Comparison of ENCODE assay signal across 26 mouse cellular contexts in genomic region chr7:82993136-82993535, GRCm38 (mm10).
DNase-seq lines count a peak whose midpoint lies in the region; ATAC-seq lines count a peak whose summit lies in the region.
"Had no signal": no experiment of that assay in that cellular context is flagged by ENCODE, and none has a peak within 500 bp of the region (broad histone marks: within the 10 kb centered on the region; RNA-seq: fewer than 3 reads in every experiment).

No protein-coding gene starts in this region.

- H3K4me2 ChIP-seq in embryonic facial prominence, embryonic 14.5 days (ENCODE audit: low read depth, low read length), result no peak overlapping the region
- H3K4me2 ChIP-seq: forebrain, embryonic 12.5 days; heart, embryonic 13.5 days; kidney, embryonic 15.5 days; liver, embryonic 15.5 days; lung, embryonic 15.5 days had no signal

- 56% methylated on average over 5 of the region's 5 CpGs for WGBS in embryonic facial prominence, embryonic 14.5 days
- WGBS in embryonic facial prominence, embryonic 10.5 days, result 86% methylated on average over 5 of the region's 5 CpGs

- H3K4me3 ChIP-seq in embryonic facial prominence, embryonic 14.5 days (ENCODE audit: low read depth, low read length), result no peak overlapping the region
- no peak overlapping the region for H3K4me3 ChIP-seq in embryonic facial prominence, embryonic 10.5 days
- H3K4me3 ChIP-seq: erythroblast, embryonic 14.5 days; forebrain, embryonic 12.5 days; heart, embryonic 13.5 days; kidney, embryonic 15.5 days; liver, embryonic 15.5 days; lung, embryonic 15.5 days had no signal

- no peak overlapping the region for H3K27ac ChIP-seq in embryonic facial prominence, embryonic 14.5 days (replicated peaks; ENCODE audit: low read depth, low read length)
- H3K27ac ChIP-seq in embryonic facial prominence, embryonic 10.5 days (replicated peaks), result no peak overlapping the region
- H3K27ac ChIP-seq: forebrain, embryonic 12.5 days; heart, embryonic 13.5 days; hindbrain, postnatal 0 days; kidney, embryonic 15.5 days; liver, embryonic 15.5 days; lung, embryonic 15.5 days; macrophage had no signal

- H3K4me1 ChIP-seq in embryonic facial prominence, embryonic 14.5 days (ENCODE audit: control insufficient read depth, insufficient read depth, low read length), result no peaks in the 10 kb centered on the region
- H3K4me1 ChIP-seq in embryonic facial prominence, embryonic 10.5 days, result no peaks in the 10 kb centered on the region
- H3K4me1 ChIP-seq: forebrain, embryonic 12.5 days; heart, embryonic 13.5 days; kidney, embryonic 15.5 days; liver, embryonic 15.5 days; lung, embryonic 15.5 days had no signal

- no peaks in the 10 kb centered on the region for H3K27me3 ChIP-seq in embryonic facial prominence, embryonic 14.5 days (replicated peaks; ENCODE audit: control insufficient read depth, insufficient read depth, low read length)
- H3K27me3 ChIP-seq in embryonic facial prominence, embryonic 10.5 days (replicated peaks; ENCODE audit: low read depth, poor library complexity, severe bottlenecking), result no peaks in the 10 kb centered on the region
- H3K27me3 ChIP-seq: forebrain, embryonic 12.5 days; heart, embryonic 13.5 days; kidney, embryonic 15.5 days; liver, embryonic 15.5 days; lung, embryonic 15.5 days had no signal

- DNase-seq in embryonic facial prominence, embryonic 14.5 days (ENCODE audit: low spot score), result peak; percentile 11
- DNase-seq in embryonic facial prominence, embryonic 10.5 days (ENCODE audit: low spot score), result no peak
- peak; percentile 74 for DNase-seq in right cerebral cortex, adult 18-20 months
- no peak for DNase-seq in right cerebral cortex, postnatal 14 days
- DNase-seq in left cerebral cortex, postnatal 25 days (ENCODE audit: low spot score in 2 of 2), result peak; percentile 28 to 95
- peak; percentile 76 for DNase-seq in telencephalon, adult 2 months (ENCODE audit: low read depth, low spot score)
- DNase-seq in gastrocnemius, postnatal 14 days, result no peak
- DNase-seq in cerebellum, adult 8-10 months, result no peak
- DNase-seq: adrenal gland, adult 8-10 months; cerebellum, adult 9-11 months; gastrocnemius, postnatal 25 days; heart, adult 18-20 months; heart, postnatal 14 days; kidney, adult 11 months; layer of hippocampus, adult 9-11 months; liver had no signal

- no peaks in the 10 kb centered on the region for H3K36me3 ChIP-seq in embryonic facial prominence, embryonic 14.5 days (ENCODE audit: control insufficient read depth, insufficient read depth, low read length)
- H3K36me3 ChIP-seq in embryonic facial prominence, embryonic 10.5 days (replicated peaks), result no peaks in the 10 kb centered on the region
- H3K36me3 ChIP-seq: forebrain, embryonic 12.5 days; heart, embryonic 13.5 days; kidney, embryonic 15.5 days; liver, embryonic 15.5 days; lung, embryonic 15.5 days had no signal

- intact Hi-C loops in left cerebral cortex, postnatal 25 days (cut with DNase I), result loop anchor here (1.0 kb wide), 3 partner anchors 70 to 388 kb away; no protein-coding TSS in a partner anchor
- intact Hi-C loops in gastrocnemius, postnatal 14 days (cut with DNase I; ENCODE audit: low total_unique reads), result no loop called here

- no peak for ATAC-seq in embryonic facial prominence, embryonic 14.5 days (ENCODE audit: low read depth)
- ATAC-seq: activated CD4-positive, CD25-positive, alpha-beta regulatory T cell, adult 4 months; hindbrain, postnatal 0 days; midbrain, embryonic 16.5 days had no signal

- no peak overlapping the region for H3K9ac ChIP-seq in embryonic facial prominence, embryonic 14.5 days (ENCODE audit: low read depth, low read length)
- H3K9ac ChIP-seq: forebrain, embryonic 12.5 days; heart, embryonic 13.5 days; kidney, embryonic 15.5 days; liver, embryonic 15.5 days; lung, embryonic 15.5 days had no signal

- no peaks in the 10 kb centered on the region for H3K9me3 ChIP-seq in embryonic facial prominence, embryonic 14.5 days (ENCODE audit: control insufficient read depth, low read length)
- H3K9me3 ChIP-seq in embryonic facial prominence, embryonic 10.5 days, result no peaks in the 10 kb centered on the region
- H3K9me3 ChIP-seq: forebrain, embryonic 12.5 days; heart, embryonic 13.5 days; kidney, embryonic 15.5 days; liver, embryonic 15.5 days; lung, embryonic 15.5 days had no signal

Comparison
In these comparisons a context has a peak if more than half of its experiments do, and no peak if none do; other contexts are left out.
1. DNase-seq: peak in embryonic facial prominence, embryonic 14.5 days (single experiment), right cerebral cortex, adult 18-20 months (single experiment), left cerebral cortex, postnatal 25 days (2 of 2) and telencephalon, adult 2 months (single experiment); none in embryonic facial prominence, embryonic 10.5 days (single experiment), right cerebral cortex, postnatal 14 days (single experiment), gastrocnemius, postnatal 14 days (single experiment) and cerebellum, adult 8-10 months (single experiment).